Mouse (Mus musculus): ENCODE measurements around the gene Rasd2.

DNA sequence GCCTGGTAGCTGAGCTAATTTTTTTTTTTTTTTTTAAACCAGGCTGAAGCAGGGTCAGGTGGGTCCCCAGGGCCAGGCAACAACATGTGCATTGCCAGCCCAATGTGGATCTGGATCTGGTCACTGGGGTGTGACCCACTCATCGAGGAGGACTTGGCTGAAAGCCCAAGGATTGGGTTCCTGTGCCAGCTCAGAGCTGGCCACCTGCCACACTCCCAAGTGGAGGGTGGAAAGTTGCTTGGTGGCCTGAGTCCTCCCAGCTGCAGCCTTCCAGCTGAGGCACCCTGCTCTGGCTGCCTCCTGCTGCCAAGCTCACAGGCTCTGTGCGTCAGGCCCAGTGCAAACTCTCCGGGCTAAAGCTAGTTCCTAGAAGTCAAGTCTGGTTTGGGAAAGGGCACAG lies 2.3 kb upstream of the Rasd2 start:
- no peak for TF ChIP-seq GATA1 (IDR thresholded peaks at IDR 0.05; ENCODE audit: low read length)
- TF ChIP-seq TAL1 (IDR thresholded peaks at IDR 0.05; ENCODE audit: low read length), result no peak
